Mouse (Mus musculus) heart, embryonic 16.5 days (tissue): ENCODE results near the gene Nit2. TPM values are rescaled to one million over a fixed set of nuclear protein-coding genes. Genes with fewer than 3 reads are reported as not detected.

Source experiments
- ATAC-seq: fragments of 200-750 bp; cut with Nextera tagmentation; replicated peaks from 2 replicates; pipeline ENCODE4 v1.8.0; 2017; ENCODE audit warnings: moderate number of reproducible peaks; ENCODE audit not compliant: insufficient read depth, low FRiP score; ENCODE audit errors: extremely low read depth
- H3K27ac ChIP-seq: fragments of 300-500 bp; sonication (generic); 2 replicates; pipeline ENCODE4 v1.5.1; 2014; ENCODE audit warnings: mild to moderate bottlenecking, low read length, control low read depth, moderate library complexity
- H3K27me3 ChIP-seq: fragments of 300-500 bp; sonication (generic); 2 replicates; pipeline ENCODE4 v1.6.1; 2014; ENCODE audit warnings: low read length, mixed read lengths; ENCODE audit not compliant: control insufficient read depth, insufficient read depth
- H3K36me3 ChIP-seq: fragments of 300-500 bp; sonication (generic); 2 replicates; pipeline ENCODE4 v1.6.1; 2014; ENCODE audit not compliant: control insufficient read depth, insufficient read depth
- H3K4me1 ChIP-seq: fragments of 300-500 bp; sonication (generic); 2 replicates; pipeline ENCODE4 v1.6.1; 2014; ENCODE audit warnings: low read length, mixed read lengths; ENCODE audit not compliant: control insufficient read depth, insufficient read depth
- H3K4me2 ChIP-seq: fragments of 300-500 bp; sonication (generic); 2 replicates; pipeline ENCODE4 v1.6.1; 2014; ENCODE audit warnings: low read depth, mild to moderate bottlenecking, control low read depth, low read length
- H3K4me3 ChIP-seq: fragments of 300-500 bp; sonication (generic); 2 replicates; pipeline ENCODE4 v1.5.1; 2014; ENCODE audit warnings: mild to moderate bottlenecking, control low read depth, low read length
- H3K9ac ChIP-seq: fragments of 300-500 bp; sonication (generic); 2 replicates; pipeline ENCODE4 v1.6.1; 2014; ENCODE audit warnings: low read length, control low read depth
- H3K9me3 ChIP-seq: fragments of 300-500 bp; sonication (generic); replicated peaks from 2 replicates; pipeline ENCODE4 v1.6.1; 2016; ENCODE audit warnings: low read length; ENCODE audit not compliant: control insufficient read depth
- WGBS: fragments of 180-500 bp; shearing (Covaris S2); extraction: QIAGEN DNeasy Blood & Tissue Kit; methylation state at CpG from one replicate; pipeline ENCODE4 v1.1.7; 2014; 5-methylcytosine and 5-hydroxymethylcytosine counted together
- polyA plus RNA-seq: library from polyadenylated mRNA; unstranded; fragments of >200 nt; fragmentation: Nextera tagmentation; extraction: Ambion mirVana; gene quantifications from 2 replicates; pipeline ENCODE4 v1.2.1, GENCODE M21; 2015

Gene Nit2
- polyA plus RNA-seq, 1 experiment from 2014 or later, result 46.4 TPM

- no peaks in the 10 kb centered on the region for H3K4me1 ChIP-seq
- no peak for ATAC-seq
- H3K4me2 ChIP-seq, result no peak overlapping the region
- H3K9ac ChIP-seq, result no peak overlapping the region
- no peak overlapping the region for H3K27ac ChIP-seq
- H3K4me3 ChIP-seq, result no peak overlapping the region
- 95% methylated on average over 4 of the region's 4 CpGs for WGBS
- no peaks in the 10 kb centered on the region for H3K27me3 ChIP-seq
- H3K36me3 ChIP-seq, result peaks cover 41% of the 10 kb centered on the region
- no peaks in the 10 kb centered on the region for H3K9me3 ChIP-seq
Measured at GRCm38 (mm10) chr16:57151437-57151836, 15.7 kb downstream of the Nit2 start.

- no peaks in the 10 kb centered on the region for H3K27me3 ChIP-seq
- H3K9me3 ChIP-seq, result no peaks in the 10 kb centered on the region
- H3K4me1 ChIP-seq, result no peaks in the 10 kb centered on the region
- H3K36me3 ChIP-seq, result peaks cover 40% of the 10 kb centered on the region
- H3K9ac ChIP-seq, result no peak overlapping the region
- H3K27ac ChIP-seq, result no peak overlapping the region
- no peak for ATAC-seq
- H3K4me2 ChIP-seq, result no peak overlapping the region
- 93% methylated on average over 5 of the region's 5 CpGs for WGBS
- H3K4me3 ChIP-seq, result no peak overlapping the region
Measured at GRCm38 (mm10) chr16:57144741-57145140, 22.4 kb downstream of the Nit2 start.

GRCm38 (mm10) chr16:57133611-57134010 is 33.5 kb downstream of the Nit2 start:
- Histone ChIP-seq H3K4me3 (no peak overlapping the region), H3K4me1 (no peaks in the 10 kb centered on the region), H3K9me3 (no peaks in the 10 kb centered on the region), H3K36me3 (peaks cover 12% of the 10 kb centered on the region), H3K27me3 (no peaks in the 10 kb centered on the region), H3K9ac (no peak overlapping the region), H3K27ac (no peak overlapping the region), H3K4me2 (no peak overlapping the region)
- 90% methylated on average over 6 of the region's 6 CpGs for WGBS
- ATAC-seq, result no peak

- Histone ChIP-seq H3K9me3 (no peaks in the 10 kb centered on the region), H3K36me3 (peaks cover 10% of the 10 kb centered on the region), H3K4me2 (no peak overlapping the region), H3K27me3 (no peaks in the 10 kb centered on the region), H3K27ac (no peak overlapping the region), H3K4me3 (no peak overlapping the region), H3K4me1 (peaks cover 6% of the 10 kb centered on the region; the same call in 1 of the 2 replicates), H3K9ac (no peak overlapping the region)
- whole genome bisulfite sequencing, result 68% methylated on average over 1 of the region's 1 CpGs
- no peak for ATAC-seq
Measured at GRCm38 (mm10) chr16:57132326-57132725, 34.8 kb downstream of the Nit2 start.

- 90% methylated on average over 4 of the region's 4 CpGs for WGBS
- Histone ChIP-seq H3K9ac (no peak overlapping the region), H3K36me3 (peaks cover 7% of the 10 kb centered on the region; the same call in 1 of the 2 replicates), H3K27me3 (no peaks in the 10 kb centered on the region), H3K4me3 (no peak overlapping the region), H3K27ac (no peak overlapping the region), H3K4me2 (no peak overlapping the region), H3K4me1 (peaks cover 6% of the 10 kb centered on the region; the same call in 1 of the 2 replicates), H3K9me3 (no peaks in the 10 kb centered on the region)
- ATAC-seq, result no peak
Measured at GRCm38 (mm10) chr16:57131544-57131943, 35.6 kb downstream of the Nit2 start.

GRCm38 (mm10) chr16:57130752-57131400 is 36.3 kb downstream of the Nit2 start:
- no peak overlapping the region for H3K27ac ChIP-seq
- WGBS, result 78% methylated on average over 3 of the region's 3 CpGs
- H3K9ac ChIP-seq, result no peak overlapping the region
- H3K4me1 ChIP-seq, result peaks cover 6% of the 10 kb centered on the region; the same call in 1 of the 2 replicates
- ATAC-seq, result no peak
- peaks cover 7% of the 10 kb centered on the region; the same call in 1 of the 2 replicates for H3K36me3 ChIP-seq
- H3K9me3 ChIP-seq, result no peaks in the 10 kb centered on the region
- no peak overlapping the region for H3K4me3 ChIP-seq
- no peaks in the 10 kb centered on the region for H3K27me3 ChIP-seq
- H3K4me2 ChIP-seq, result no peak overlapping the region

GRCm38 (mm10) chr16:57127825-57128224 is 39.3 kb downstream of the Nit2 start:
- no peak overlapping the region for H3K4me2 ChIP-seq
- H3K36me3 ChIP-seq, result no peaks in the 10 kb centered on the region
- no peak for ATAC-seq
- H3K27me3 ChIP-seq, result no peaks in the 10 kb centered on the region
- H3K27ac ChIP-seq, result no peak overlapping the region
- no peak overlapping the region for H3K9ac ChIP-seq
- H3K4me3 ChIP-seq, result no peak overlapping the region
- 61% methylated on average over 2 of the region's 2 CpGs for WGBS
- H3K9me3 ChIP-seq, result no peaks in the 10 kb centered on the region
- peaks cover 18% of the 10 kb centered on the region for H3K4me1 ChIP-seq

- Histone ChIP-seq H3K27me3 (no peaks in the 10 kb centered on the region), H3K36me3 (no peaks in the 10 kb centered on the region), H3K9ac (no peak overlapping the region), H3K27ac (no peak overlapping the region), H3K4me2 (no peak overlapping the region), H3K9me3 (no peaks in the 10 kb centered on the region), H3K4me3 (no peak overlapping the region), H3K4me1 (peaks cover 21% of the 10 kb centered on the region)
- WGBS, result 47% methylated on average over 4 of the region's 4 CpGs
- ATAC-seq, result no peak
Measured at GRCm38 (mm10) chr16:57126268-57126667, 40.9 kb downstream of the Nit2 start.

GRCm38 (mm10) chr16:57122682-57123445 is 44.3 kb downstream of the Nit2 start:
- Histone ChIP-seq H3K27ac (no peak overlapping the region), H3K27me3 (no peaks in the 10 kb centered on the region), H3K9ac (peak overlapping the region; percentile 99), H3K36me3 (no peaks in the 10 kb centered on the region), H3K9me3 (no peaks in the 10 kb centered on the region), H3K4me1 (peaks cover 20% of the 10 kb centered on the region), H3K4me3 (peak overlapping the region; percentile 98), H3K4me2 (peak overlapping the region; percentile 75)
- no peak for ATAC-seq
- WGBS, result 36% methylated on average over 6 of the region's 6 CpGs
